Mouse (Mus musculus) c-Kit-positive CD71-positive TER-119-negative erythroid progenitor cells, embryonic 14.5 days (primary cell): Measurements from ENCODE around the gene Il24.
A peak's percentile ranks its signal among the peaks of the same experiment; 100 is the strongest.

Experiments used
- DNase-seq: peaks from one replicate; pipeline ENCODE4 v3.0.0-alpha.2; 2013; ENCODE audit warnings: low read depth

Gene Il24

GRCm38 (mm10) chr1:130854819-130855218 is 32.4 kb downstream of the Il24 start:
- DNase-seq: no peak

- DNase-seq: no peak
Measured at GRCm38 (mm10) chr1:130850405-130850804, 36.8 kb downstream of the Il24 start.

DNA sequence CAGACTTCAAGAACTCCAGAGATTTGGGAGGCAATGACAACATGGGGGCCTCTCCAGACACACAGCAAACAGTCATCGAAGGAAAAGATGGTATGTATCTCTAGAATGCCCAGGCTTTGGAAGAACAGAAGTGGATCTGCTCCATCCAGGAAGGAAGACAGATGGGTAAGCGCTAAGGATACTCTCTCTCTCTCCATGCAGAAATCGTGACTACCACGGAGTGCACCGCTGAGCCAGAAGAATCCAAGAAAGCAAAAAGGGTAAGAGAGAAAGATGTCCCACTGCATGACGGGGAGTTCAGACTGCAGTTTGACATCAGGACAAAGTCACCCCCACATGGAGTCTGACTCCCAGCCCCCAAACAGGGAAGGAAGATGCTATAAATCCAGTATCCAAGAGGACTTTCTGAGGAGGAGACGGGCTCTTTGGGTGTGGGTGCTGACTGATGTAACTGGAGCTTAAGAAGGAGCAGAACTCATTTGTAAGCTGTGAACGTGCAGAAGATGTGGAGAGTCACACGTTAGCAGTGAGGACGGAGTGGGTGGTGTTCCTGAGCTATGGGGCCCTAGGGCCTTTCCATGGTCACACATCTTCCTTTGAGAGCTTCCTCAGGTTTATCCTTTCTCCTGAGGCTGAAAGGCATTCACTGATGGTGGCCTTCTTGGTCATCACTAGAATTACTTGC is 37.6 kb downstream of the Il24 start:
- DNase-seq: no peak

- no peak for DNase-seq
Measured at GRCm38 (mm10) chr1:130844516-130844915, 42.7 kb downstream of the Il24 start.

- DNase-seq: no peak
Measured at GRCm38 (mm10) chr1:130841621-130842020, 45.6 kb downstream of the Il24 start.

DNA sequence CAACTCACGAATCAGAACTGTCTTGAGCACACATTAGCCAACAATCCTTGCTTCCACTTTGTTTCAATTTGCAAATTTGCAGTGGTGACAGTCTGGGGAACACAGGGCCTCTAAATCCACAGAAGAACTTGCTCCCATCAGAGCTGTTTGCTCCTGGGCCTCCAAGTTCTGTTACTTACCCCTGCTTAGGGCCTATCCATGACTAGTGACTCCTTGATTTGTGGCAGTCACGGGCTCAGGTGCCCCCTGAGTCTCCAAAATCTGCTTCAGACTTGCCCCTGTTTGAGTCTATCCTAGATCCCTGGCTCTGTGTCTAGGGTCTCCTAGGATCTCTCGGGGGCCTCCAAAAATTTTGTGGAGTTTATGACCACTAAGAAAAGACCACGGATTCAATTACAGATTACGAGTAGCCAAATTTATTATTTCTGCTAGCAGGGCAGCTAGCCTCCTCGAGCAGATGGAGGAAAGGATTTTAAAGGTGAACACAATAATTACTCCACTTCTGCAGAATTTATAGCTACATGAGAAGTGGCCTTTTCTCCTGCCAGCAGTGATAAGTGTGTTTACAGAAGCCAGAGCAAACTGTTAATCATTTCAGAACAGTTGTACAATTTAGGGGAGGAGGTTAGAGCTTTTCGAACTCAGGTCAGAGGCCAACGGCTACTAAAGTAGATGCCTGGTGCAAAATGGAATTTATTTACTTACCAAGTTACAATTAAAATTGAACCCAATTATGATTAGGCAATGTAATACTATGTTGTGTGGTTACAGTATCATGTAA is 46.5 kb downstream of the Il24 start:
- no peak for DNase-seq

DNA sequence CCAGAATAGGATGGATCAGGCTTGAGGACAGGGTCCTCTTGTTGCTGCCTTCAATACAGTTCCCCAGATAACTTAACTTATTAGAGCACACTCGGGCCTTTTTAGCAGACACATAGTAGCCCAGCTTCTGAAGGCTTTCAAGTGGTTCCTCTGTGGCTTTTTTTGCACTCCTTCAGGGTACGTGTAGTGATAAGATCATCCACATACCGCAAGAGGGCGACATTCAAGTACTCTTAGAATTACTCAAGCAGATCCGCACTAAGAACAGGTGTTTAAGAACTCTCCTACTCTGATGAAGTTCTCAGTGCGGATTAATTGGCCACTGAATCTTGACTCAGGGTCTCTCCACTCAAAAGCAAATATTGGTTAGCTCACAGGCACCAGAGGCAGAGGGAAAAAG is 49.0 kb downstream of the Il24 start:
- DNase-seq: peak; percentile 11

- no peak for DNase-seq
Measured at GRCm38 (mm10) chr1:130835161-130835936, 51.9 kb downstream of the Il24 start.

- no peak for DNase-seq
Measured at GRCm38 (mm10) chr1:130832230-130833149, 54.8 kb downstream of the Il24 start.
